Mouse (Mus musculus) NIH3T3 (cell line): Measurements from ENCODE around the gene Ly6c2.
"Not testable (repeated sequence)": the region's sequence is repeated elsewhere in the genome, so short reads cannot be mapped to it uniquely, and the experiment has no call there.

Experiments used
- DNase-seq: peaks from one replicate; pipeline ENCODE4 v3.0.0-alpha.2; 2012; ENCODE audit warnings: low read depth

Ly6c2 gene

GRCm38 (mm10) chr15:75111861-75112630 lies at the start of gene Ly6c2:
TSS of gene Ly6c2 (minus strand) at chr15:75111970.
- DNase-seq: not testable (repeated sequence)

GRCm38 (mm10) chr15:75157646-75158045 lies 45.9 kb upstream of the Ly6c2 start:
- DNase-seq: no peak

- no peak for DNase-seq
These were observed 43.2 kb upstream of the Ly6c2 start, which contains the start of gene Ly6g for GRCm38 (mm10) chr15:75154940-75155339. TSS of gene Ly6g (plus strand) at chr15:75155240.

GRCm38 (mm10) chr15:75153087-75153486 lies 41.3 kb upstream of the Ly6c2 start:
- no peak for DNase-seq

- DNase-seq: peak; percentile 24
These were observed 32.0 kb upstream of the Ly6c2 start for GRCm38 (mm10) chr15:75143735-75144134.

GRCm38 (mm10) chr15:75141812-75142360 lies 30.1 kb upstream of the Ly6c2 start:
- peak; percentile 59 for DNase-seq

GRCm38 (mm10) chr15:75137739-75138138 lies 26.0 kb upstream of the Ly6c2 start:
- not testable (repeated sequence) for DNase-seq

GRCm38 (mm10) chr15:75135090-75135783 lies 23.5 kb upstream of the Ly6c2 start:
- DNase-seq: not testable (repeated sequence)

GRCm38 (mm10) chr15:75132346-75132745 lies 20.6 kb upstream of the Ly6c2 start:
- DNase-seq: not testable (repeated sequence)

- DNase-seq: peak; percentile 57
These were observed 8.3 kb upstream of the Ly6c2 start for GRCm38 (mm10) chr15:75120066-75120465.

- DNase-seq: peak; percentile 62
These were observed 7.0 kb upstream of the Ly6c2 start for GRCm38 (mm10) chr15:75118742-75119141.

GRCm38 (mm10) chr15:75117481-75117880 lies 5.7 kb upstream of the Ly6c2 start:
- DNase-seq: not testable (repeated sequence)

GRCm38 (mm10) chr15:75116525-75116924 lies 4.8 kb upstream of the Ly6c2 start:
- no peak for DNase-seq

- DNase-seq: not testable (repeated sequence)
These were observed 1.3 kb downstream of the Ly6c2 start for GRCm38 (mm10) chr15:75110424-75110823.

- DNase-seq: no peak
These were observed 12.5 kb downstream of the Ly6c2 start for GRCm38 (mm10) chr15:75099261-75099660.

GRCm38 (mm10) chr15:75088041-75088440 lies 23.7 kb downstream of the Ly6c2 start:
- DNase-seq: peak; percentile 25

GRCm38 (mm10) chr15:75069965-75070364 lies 41.8 kb downstream of the Ly6c2 start:
- no peak for DNase-seq

- peak; percentile 77 for DNase-seq
These were observed 49.7 kb downstream of the Ly6c2 start for GRCm38 (mm10) chr15:75062030-75062574.

- peak; percentile 72 for DNase-seq
These were observed 51.3 kb downstream of the Ly6c2 start for GRCm38 (mm10) chr15:75060505-75060904.
